Mouse (Mus musculus) liver, embryonic 11.5 days (tissue): ENCODE measurements around the gene Fbxw4. TPM values are rescaled to one million over a fixed set of nuclear protein-coding genes. Genes with fewer than 3 reads are reported as not detected.

Experiments
- ATAC-seq: fragments of 200-750 bp; cut with Nextera tagmentation; replicated peaks from 2 replicates; pipeline ENCODE4 v1.8.0; 2017; ENCODE audit warnings: moderate number of reproducible peaks, mild to moderate bottlenecking, moderate TSS enrichment, moderate library complexity; ENCODE audit not compliant: low FRiP score
- DNase-seq: peaks from one replicate; pipeline ENCODE4 v3.0.0-alpha.2; 2017; ENCODE audit warnings: low spot score
- H3K27ac ChIP-seq: fragments of 300-500 bp; sonication (generic); 2 replicates; pipeline ENCODE4 v1.5.1; 2014; ENCODE audit warnings: mild to moderate bottlenecking, low read depth, low read length, control low read depth
- H3K27me3 ChIP-seq: fragments of 300-500 bp; sonication (generic); replicated peaks from 2 replicates; pipeline ENCODE4 v1.6.1; 2014; ENCODE audit warnings: low read length, mixed read lengths; ENCODE audit not compliant: control insufficient read depth, insufficient read depth
- H3K36me3 ChIP-seq: fragments of 300-500 bp; sonication (generic); 2 replicates; pipeline ENCODE4 v1.6.1; 2014; ENCODE audit warnings: mild to moderate bottlenecking, low read length, moderate library complexity, mixed read lengths; ENCODE audit not compliant: control insufficient read depth, insufficient read depth
- H3K4me1 ChIP-seq: fragments of 300-500 bp; sonication (generic); replicated peaks from 2 replicates; pipeline ENCODE4 v1.6.1; 2014; ENCODE audit warnings: low read length, mixed read lengths; ENCODE audit not compliant: control insufficient read depth, insufficient read depth
- H3K4me2 ChIP-seq: fragments of 300-500 bp; sonication (generic); 2 replicates; pipeline ENCODE4 v1.6.1; 2014; ENCODE audit warnings: mild to moderate bottlenecking, control low read depth, moderate library complexity
- H3K4me3 ChIP-seq: fragments of 300-500 bp; sonication (generic); 2 replicates; pipeline ENCODE4 v1.5.1; 2014; ENCODE audit warnings: low read depth, low read length, control low read depth
- H3K9ac ChIP-seq: fragments of 300-500 bp; sonication (generic); 2 replicates; pipeline ENCODE4 v1.6.1; 2014; ENCODE audit warnings: low read depth, low read length, control low read depth
- H3K9me3 ChIP-seq: fragments of 300-500 bp; sonication (generic); 2 replicates; pipeline ENCODE4 v1.6.1; 2016; ENCODE audit warnings: low read length, inconsistent platforms, mixed read lengths; ENCODE audit not compliant: control insufficient read depth
- WGBS: fragments of 180-500 bp; shearing (Covaris S2); extraction: QIAGEN DNeasy Blood & Tissue Kit; methylation state at CpG from one replicate; pipeline ENCODE4 v1.1.7; 2014; 5-methylcytosine and 5-hydroxymethylcytosine counted together
- polyA plus RNA-seq: library from polyadenylated mRNA; unstranded; fragments of >200 nt; fragmentation: Nextera tagmentation; extraction: Ambion mirVana; gene quantifications from 2 replicates; pipeline ENCODE4 v1.2.1, GENCODE M21; 2014

Fbxw4 gene
- polyA plus RNA-seq, 1 experiment from 2014 or later: 5.0 TPM

- H3K27me3 ChIP-seq: no peaks in the 10 kb centered on the region
- no peak overlapping the region for H3K4me2 ChIP-seq
- no peak overlapping the region for H3K4me3 ChIP-seq
- no peak for DNase-seq
- H3K36me3 ChIP-seq: no peaks in the 10 kb centered on the region
- H3K9me3 ChIP-seq: no peaks in the 10 kb centered on the region
- WGBS: 77% methylated on average over 10 of the region's 10 CpGs
- H3K27ac ChIP-seq: no peak overlapping the region
- H3K4me1 ChIP-seq: peaks cover 6% of the 10 kb centered on the region
- H3K9ac ChIP-seq: no peak overlapping the region
- no peak for ATAC-seq
Observed at GRCm38 (mm10) chr19:45683676-45684075, 23.6 kb upstream of the Fbxw4 start.

GRCm38 (mm10) chr19:45680495-45681130 lies 20.5 kb upstream of the Fbxw4 start:
- no peak overlapping the region for H3K9ac ChIP-seq
- ATAC-seq (no peak), DNase-seq (no peak)
- H3K27me3 ChIP-seq: peaks cover 4% of the 10 kb centered on the region; the same call in 1 of the 2 replicates
- no peak overlapping the region for H3K27ac ChIP-seq
- no peak overlapping the region for H3K4me2 ChIP-seq
- WGBS: 36% methylated on average over 3 of the region's 3 CpGs
- peaks cover 11% of the 10 kb centered on the region for H3K4me1 ChIP-seq
- no peaks in the 10 kb centered on the region for H3K36me3 ChIP-seq
- H3K4me3 ChIP-seq: no peak overlapping the region
- H3K9me3 ChIP-seq: no peaks in the 10 kb centered on the region

- peak overlapping the region; percentile 82 for H3K4me2 ChIP-seq
- ATAC-seq (no peak), DNase-seq (no peak)
- H3K9ac ChIP-seq: peak overlapping the region; percentile 57
- no peak overlapping the region for H3K27ac ChIP-seq
- no peaks in the 10 kb centered on the region for H3K36me3 ChIP-seq
- peaks cover 12% of the 10 kb centered on the region for H3K27me3 ChIP-seq
- H3K4me3 ChIP-seq: peak overlapping the region; percentile 45
- no peaks in the 10 kb centered on the region for H3K9me3 ChIP-seq
- 11% methylated on average over 16 of the region's 16 CpGs for WGBS
- peaks cover 11% of the 10 kb centered on the region for H3K4me1 ChIP-seq
Observed at GRCm38 (mm10) chr19:45676723-45677269, 16.7 kb upstream of the Fbxw4 start.

DNA sequence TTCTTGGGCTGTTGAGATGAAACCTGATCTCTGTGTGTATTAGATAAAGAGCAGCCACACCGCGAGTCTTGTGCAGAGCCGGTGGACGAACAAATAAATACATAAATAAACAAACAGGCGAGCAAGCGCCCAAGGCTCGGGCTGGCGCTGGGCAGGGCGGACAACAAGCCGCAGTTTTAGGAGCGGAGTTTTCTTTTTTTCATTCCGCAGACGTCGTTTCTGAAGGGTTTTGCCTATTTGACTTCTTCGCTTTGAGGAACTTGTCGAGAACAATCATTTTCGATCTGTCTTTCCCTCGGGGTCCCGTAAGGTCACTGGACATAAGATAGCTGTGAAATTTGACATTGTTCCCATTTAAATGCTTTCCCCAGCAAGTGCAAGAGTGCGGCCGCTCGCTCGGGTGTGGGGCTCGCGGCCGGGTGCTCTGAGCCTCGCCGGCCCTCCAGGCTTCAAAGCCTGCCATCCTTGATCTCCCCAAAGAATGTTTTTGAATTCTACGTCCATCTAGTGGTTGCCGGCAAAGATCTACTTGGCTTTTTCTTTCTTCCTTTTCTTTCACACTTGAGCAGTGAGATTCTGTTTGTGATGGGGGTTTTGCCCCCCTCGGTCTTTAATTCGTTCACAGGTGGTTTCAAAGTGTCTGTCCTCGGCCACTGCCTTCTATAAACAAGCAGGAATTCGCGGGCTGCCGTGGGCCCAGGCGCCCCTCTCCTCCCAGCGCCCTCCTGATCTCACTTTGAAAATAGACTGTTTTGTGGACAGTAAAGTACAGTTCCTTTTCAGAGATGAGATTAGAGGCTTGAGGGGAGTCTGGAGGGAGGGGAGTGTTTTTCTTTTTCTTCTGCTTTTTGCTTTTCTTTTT lies 15.8 kb upstream of the Fbxw4 start:
- Histone ChIP-seq H3K4me1 (peaks cover 11% of the 10 kb centered on the region), H3K27ac (no peak overlapping the region), H3K4me3 (peak overlapping the region; percentile 45), H3K4me2 (peak overlapping the region; percentile 82), H3K36me3 (no peaks in the 10 kb centered on the region), H3K27me3 (peaks cover 12% of the 10 kb centered on the region), H3K9me3 (no peaks in the 10 kb centered on the region), H3K9ac (peak overlapping the region; percentile 57)
- peak; percentile 31; the same call in 1 of the 2 replicates for ATAC-seq
- peak; percentile 55 for DNase-seq
- under 1% methylated on average over 38 of the region's 38 CpGs for WGBS

DNA sequence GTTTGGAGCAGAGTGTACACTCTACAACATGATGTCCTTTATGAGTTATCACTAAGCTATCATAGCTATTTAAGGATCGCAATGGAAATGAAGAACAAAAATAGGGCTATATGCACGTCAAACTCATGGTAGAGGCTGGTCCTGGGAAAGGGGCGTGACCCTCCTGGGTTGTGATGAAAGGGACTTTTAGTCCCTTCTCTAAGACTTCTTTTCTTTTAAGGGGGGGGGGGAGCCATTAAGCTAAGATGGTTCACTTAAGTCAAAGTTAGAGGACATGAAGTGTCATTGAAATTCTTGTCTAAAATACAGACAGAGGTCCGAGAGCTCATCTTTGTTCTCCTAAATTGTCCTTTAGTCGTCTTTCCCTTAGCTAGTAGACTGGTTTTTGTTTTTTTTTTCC lies 15.1 kb upstream of the Fbxw4 start:
- Histone ChIP-seq H3K4me1 (peaks cover 5% of the 10 kb centered on the region), H3K36me3 (no peaks in the 10 kb centered on the region), H3K9ac (no peak overlapping the region), H3K27ac (no peak overlapping the region), H3K27me3 (peaks cover 12% of the 10 kb centered on the region), H3K9me3 (no peaks in the 10 kb centered on the region), H3K4me3 (peak overlapping the region; percentile 45; the same call in 1 of the 2 replicates), H3K4me2 (peak overlapping the region; percentile 82)
- ATAC-seq (no peak), DNase-seq (no peak)
- WGBS: 30% methylated on average over 5 of the region's 5 CpGs

DNA sequence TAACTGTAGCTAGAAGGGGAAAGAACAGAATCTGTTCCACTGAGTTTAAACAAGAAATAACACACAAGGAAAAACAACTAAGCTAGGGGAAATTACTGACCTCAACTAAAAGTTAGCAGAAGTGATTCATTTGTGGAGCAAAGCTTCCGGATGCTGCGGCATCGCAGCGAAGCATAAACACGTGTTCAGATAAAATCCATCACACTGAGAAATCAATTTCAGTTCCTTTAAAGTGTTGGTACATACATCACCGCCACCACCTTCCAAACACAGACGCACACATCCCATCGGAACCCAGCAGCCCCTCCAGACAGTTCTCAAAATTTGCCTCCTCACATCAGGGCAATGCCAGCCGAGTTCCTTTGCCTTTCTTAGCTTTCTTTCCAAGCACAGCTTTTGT lies 12.9 kb upstream of the Fbxw4 start:
- Histone ChIP-seq H3K9ac (no peak overlapping the region), H3K4me3 (no peak overlapping the region), H3K9me3 (no peaks in the 10 kb centered on the region), H3K27me3 (peaks cover 12% of the 10 kb centered on the region), H3K36me3 (no peaks in the 10 kb centered on the region), H3K4me1 (peaks cover 5% of the 10 kb centered on the region), H3K27ac (no peak overlapping the region), H3K4me2 (no peak overlapping the region)
- no peak for DNase-seq
- ATAC-seq: no peak
- WGBS: 82% methylated on average over 9 of the region's 9 CpGs

- Histone ChIP-seq H3K36me3 (no peaks in the 10 kb centered on the region), H3K27me3 (0 out of 2 replicates have a peak, but pooled peaks cover 2% of the 10 kb centered on the region), H3K9ac (no peak overlapping the region), H3K27ac (no peak overlapping the region), H3K4me2 (no peak overlapping the region), H3K9me3 (no peaks in the 10 kb centered on the region), H3K4me3 (no peak overlapping the region), H3K4me1 (no peaks in the 10 kb centered on the region)
- ATAC-seq (no peak), DNase-seq (no peak)
- 88% methylated on average over 4 of the region's 4 CpGs for WGBS
Observed at GRCm38 (mm10) chr19:45668986-45669385, 8.9 kb upstream of the Fbxw4 start.

DNA sequence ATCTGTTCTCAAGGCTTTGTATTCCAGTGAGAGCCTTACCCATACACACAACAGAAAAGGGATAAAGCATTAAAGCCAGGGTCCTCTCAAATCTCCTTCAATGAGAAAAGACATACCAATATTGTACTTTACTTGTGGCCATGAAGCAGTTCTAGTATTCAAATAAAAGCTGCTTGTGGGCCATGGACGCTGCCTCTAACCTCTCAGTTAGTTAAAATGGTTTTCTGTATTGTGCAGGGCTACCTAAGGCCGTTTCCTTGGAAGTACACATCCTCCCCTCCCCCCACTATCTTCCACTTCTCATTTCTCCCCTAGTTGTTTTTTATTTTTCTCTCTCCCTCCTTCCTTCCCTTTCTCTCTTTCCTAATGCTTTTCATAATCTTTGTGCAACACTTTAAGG lies 3.7 kb upstream of the Fbxw4 start:
- DNase-seq: no peak
- Histone ChIP-seq H3K4me1 (peaks cover 6% of the 10 kb centered on the region), H3K4me2 (no peak overlapping the region), H3K9ac (no peak overlapping the region), H3K9me3 (no peaks in the 10 kb centered on the region), H3K36me3 (no peaks in the 10 kb centered on the region), H3K27me3 (no peaks in the 10 kb centered on the region), H3K4me3 (no peak overlapping the region), H3K27ac (no peak overlapping the region)
- WGBS: 52% methylated on average over 2 of the region's 2 CpGs
- no peak for ATAC-seq
